Mouse (Mus musculus) T-helper 2 cell (primary cell): ENCODE results near the gene Ahnak.

Source experiments
- in situ Hi-C: fragments of 300-600 bp; cut with MboI, MseI; formaldehyde crosslinking; loops from one replicate; pipeline ENCODE4 v1.15.1; 2025; ENCODE audit warnings: high pct_unique_total_duplicates

Gene Ahnak

DNA sequence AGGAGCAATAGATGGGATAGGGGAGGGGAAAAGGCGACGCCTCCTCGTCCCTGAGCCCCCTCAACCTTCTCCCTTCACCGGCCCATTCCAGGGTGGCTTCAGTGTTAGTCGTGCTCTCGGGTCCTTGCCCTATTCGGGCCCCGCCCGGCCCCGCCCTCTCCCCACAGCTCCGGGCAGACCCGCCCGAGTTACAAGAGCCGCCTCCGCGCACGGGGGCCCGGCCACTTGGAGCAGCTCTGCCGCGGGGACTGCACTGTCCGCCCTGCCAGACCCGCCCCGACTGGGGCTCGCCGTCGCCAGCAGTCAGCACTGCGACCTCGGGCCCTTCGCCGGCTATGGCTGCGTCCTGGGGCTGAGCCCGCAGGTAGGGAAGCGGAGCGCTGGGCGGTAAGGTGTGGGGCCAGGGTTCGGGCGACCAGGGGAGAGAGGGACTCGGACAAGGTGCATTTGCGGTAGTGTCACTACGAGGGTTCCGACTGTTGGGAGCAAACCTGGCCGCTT, at the start of gene Ahnak:
Ahnak (plus strand) TSS at position 219 of the 501 bp plus-strand sequence.
- in situ Hi-C loops = loop anchor here (10.0 kb wide), 1 partner anchor 96 kb away; the partner anchor contains the start of gene Scgb1a1

DNA sequence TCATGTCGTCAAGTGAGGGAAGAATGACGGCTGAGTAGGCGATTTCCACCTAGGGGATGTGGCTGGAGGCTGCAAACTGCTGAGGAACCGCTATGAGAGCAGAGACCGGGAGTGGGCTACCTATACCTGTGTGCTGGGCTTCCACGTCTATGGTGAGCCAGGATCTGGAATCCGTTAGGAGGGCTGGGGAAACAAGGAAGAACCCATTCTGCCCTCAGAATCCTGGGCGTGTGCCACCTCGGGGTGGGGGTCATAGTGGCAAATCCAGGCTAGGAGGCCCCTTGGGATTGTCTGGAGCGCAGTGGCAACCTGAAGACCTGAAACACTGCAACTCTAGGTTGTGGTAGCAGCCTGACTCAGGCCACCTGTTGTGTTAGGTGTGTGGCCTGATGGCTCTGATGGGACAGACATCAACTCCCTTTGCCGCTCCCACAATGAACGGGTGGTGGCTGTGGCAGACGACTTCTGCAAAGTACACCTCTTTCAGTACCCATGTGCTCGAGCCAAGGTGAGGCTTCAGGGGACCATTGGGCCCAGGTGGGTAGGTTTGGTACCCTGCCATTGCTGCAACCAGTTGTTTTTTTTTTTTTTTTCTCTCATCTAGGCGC, 48.5 kb upstream of the Ahnak start:
- in situ Hi-C loops = loop anchor here (5.0 kb wide), 1 partner anchor 43 kb away; the partner anchor contains the start of gene Ganab

DNA sequence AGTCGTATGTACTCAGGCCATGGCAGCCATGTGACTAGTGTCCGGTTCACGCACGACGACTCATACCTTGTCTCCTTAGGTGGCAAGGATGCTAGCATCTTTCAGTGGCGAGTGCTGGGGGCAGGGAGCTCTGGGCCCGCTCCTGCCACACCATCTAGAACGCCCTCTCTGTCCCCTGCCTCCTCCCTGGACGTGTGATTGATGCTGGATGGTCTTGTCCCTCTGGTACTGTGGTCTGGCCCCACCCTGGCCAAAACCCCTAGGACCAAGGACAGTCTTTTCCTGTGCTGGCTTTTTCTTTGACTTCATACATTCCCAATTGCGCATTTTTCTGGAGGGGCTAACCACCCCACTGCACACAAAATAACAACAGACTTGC, 48.0 kb upstream of the Ahnak start:
- in situ Hi-C loops = loop anchor here (5.0 kb wide), 1 partner anchor 44 kb away; the partner anchor contains the start of gene Ganab

DNA sequence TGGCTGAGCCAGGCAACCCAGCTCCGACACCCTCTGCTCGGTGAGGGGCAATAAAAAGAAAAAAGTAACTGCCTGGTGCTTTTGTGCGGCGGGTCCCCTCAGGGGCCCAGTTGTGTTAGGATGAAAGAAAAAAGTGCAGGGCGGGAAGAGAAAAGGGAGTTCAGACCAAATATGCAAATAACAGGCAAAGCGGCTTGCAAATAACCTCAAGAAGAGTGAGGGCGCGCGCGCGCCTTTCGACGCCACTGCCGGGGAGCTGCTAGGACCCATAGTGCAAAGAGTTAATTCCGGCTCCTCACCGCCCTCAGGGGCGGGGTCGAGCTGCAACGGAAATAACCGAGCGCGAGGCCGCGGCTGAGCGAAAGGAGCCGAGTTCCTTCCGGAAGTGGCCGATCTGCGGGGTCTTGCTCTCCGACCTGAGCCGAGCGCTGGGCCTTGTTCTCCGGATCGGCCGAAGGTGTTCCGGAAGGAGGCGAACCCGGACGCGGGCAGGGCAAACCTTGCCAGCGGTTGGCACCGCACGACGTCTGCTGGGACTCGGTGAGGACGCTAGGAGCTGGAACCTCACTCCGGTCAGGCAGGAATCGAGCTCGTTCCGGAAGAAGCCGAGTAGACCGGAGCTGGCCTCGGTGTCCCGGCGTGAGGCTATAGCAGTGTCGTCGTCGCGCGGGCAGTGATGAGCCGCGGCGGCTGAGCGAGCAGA, 47.4 kb upstream of the Ahnak start, which contains the start of gene Mta2:
Mta2 (plus strand) TSS at position 361 of the 703 bp plus-strand sequence.
- in situ Hi-C loops = loop anchor here (5.0 kb wide), 1 partner anchor 44 kb away; the partner anchor contains the start of gene Ganab

DNA sequence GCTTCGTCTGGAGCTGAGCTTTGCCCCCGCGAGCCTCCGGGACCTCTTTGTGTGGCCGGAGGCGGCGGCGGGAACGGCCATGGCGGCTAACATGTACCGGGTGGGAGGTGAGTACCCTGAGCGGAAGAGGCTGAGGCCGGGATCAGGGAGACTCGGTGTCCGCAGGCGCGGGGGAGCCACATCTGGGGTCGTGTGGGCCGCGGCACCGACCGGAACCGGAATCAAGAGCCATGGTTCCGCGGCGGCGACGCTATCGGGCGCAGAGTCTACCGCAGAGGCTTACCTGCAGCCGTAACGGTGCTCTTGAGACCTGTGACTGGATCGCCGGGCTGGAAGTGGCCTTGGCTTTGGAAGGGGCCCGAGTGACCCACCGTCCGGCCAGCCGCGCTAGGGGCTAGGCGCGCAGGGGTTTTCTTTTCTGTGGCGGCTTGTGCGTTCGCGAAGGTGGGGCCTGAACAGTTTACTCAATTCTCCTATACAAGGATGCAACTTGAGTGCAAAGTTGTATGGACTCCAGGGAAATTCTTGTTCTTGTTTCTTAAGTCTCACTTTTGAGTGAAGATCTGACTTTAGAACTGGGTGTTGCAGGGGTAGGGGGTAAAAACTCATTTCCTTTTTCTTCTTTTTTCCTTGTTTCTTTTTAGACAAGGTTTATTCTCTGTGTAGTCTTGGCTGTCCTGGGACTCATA, 46.7 kb upstream of the Ahnak start:
- in situ Hi-C loops = loop anchor here (5.0 kb wide), 1 partner anchor 45 kb away; the partner anchor contains the start of gene Ganab

DNA sequence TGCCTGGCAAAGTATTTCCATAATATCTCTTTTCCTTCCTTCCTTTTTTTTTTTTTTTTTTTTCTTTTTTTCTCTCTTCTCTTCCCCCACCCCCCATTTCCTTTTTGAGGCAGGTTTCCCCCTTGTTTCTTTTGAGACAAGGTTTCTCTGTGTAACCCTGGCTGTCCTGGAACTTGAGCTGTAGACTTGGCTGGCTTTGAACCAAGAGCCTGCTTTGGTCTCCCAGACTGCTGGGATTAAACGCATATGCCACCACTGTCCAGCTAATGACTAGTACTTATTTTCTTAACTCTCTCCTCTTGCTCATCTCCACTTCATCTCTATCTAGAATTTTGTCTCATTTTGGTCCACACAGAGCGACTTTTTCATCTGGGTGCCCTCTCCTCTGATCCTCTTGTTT, 46.0 kb upstream of the Ahnak start:
- in situ Hi-C loops = loop anchor here (5.0 kb wide), 1 partner anchor 46 kb away; the partner anchor contains the start of gene Ganab

DNA sequence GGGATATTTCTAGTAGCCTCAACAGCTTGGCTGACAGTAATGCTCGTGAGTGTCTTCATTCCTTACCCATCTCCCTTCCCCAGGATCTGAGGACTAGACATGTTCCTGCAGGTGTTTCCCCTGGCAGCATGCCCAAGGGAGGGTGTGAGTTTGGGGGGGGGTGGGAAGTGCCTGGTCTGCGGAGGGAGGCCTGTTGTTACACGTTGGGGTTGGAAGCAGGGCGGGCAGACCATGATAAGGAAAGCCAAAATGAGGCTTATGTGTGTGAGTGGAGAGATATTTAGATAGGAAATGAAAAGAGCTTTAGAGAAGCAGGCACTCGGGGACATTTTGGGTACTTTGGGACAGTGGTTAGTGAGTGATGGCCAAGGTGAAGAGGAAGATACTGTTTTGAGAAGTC, 45.0 kb upstream of the Ahnak start:
- in situ Hi-C loops = loop anchor here (5.0 kb wide), 1 partner anchor 47 kb away; the partner anchor contains the start of gene Ganab

DNA sequence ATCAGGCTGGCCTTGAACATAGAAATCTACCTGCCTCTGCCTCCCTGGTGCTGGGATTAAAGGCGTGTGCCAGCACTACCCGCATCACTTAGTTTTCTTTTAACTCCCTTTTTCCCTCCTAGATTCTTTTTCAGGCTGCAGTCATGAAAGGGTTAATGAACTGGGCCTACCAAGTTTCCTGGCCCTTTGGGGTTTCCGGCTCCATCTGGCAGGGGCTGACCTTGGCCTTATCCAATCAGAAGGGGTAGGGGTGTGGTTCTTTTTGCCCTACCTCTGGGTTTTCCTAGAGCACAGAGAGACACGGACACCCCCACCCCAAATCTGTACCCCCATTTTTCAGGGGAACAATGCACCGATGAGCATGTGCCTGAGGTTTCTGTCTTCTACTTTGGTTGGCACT, 44.3 kb upstream of the Ahnak start:
- in situ Hi-C loops = loop anchor here (5.0 kb wide), 1 partner anchor 47 kb away; the partner anchor contains the start of gene Ganab

DNA sequence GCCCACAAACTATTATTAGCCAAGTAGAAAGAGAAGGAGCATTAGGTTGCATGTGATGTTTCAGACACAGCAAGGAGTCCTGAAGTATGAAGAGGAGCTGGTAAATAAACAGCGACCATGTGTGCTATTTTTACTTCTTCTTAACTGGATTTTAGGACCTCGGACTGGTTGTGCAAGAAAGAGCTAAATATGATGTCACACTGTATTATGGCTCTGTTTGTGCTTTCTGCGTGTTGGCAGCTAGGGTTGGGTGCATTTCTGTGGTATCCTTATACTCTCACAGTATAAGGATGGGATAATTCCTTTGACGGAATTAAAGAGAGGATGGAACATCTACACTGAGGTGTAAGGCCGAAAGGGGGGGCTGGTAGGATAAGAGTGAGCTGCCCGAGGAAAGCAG, 43.8 kb upstream of the Ahnak start:
- in situ Hi-C loops = no loop called here

DNA sequence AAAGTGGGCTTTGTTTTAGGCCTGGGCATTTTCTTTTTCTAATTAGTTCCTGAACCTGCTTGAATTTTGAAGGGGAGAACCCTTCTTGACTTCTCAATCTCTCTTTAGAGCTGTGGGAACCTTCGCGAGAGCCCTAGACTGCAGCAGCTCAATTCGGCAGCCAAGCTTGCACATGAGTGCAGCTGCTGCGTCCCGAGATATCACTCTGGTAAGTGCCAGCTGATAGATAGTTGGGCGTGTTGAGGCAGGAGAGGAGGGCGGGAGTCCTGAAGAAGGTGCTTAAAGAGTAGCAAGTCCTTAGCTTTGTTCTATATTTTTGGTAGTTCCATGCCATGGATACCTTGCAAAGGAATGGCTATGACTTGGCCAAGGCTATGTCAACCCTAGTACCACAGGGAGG, 42.2 kb upstream of the Ahnak start:
- in situ Hi-C loops = no loop called here

DNA sequence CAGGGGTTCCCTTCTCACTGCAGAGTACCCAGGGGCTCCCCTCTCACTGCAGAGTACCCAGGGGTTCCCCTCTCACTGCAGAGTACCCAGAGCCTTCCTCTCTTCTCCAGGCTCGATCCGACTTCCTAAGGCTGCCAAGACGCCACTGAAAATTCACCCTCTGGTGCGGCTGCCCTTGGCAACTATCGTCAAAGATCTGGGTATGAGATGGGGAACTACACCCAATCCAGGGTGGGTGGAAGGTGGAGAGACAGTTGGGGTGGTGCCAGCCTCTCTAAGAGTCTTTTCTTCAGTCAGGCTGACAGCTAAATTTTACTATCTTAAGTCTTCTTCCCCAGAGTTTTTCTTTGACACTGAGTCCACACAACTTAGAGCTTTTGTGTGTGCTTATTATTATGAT, 38.9 kb upstream of the Ahnak start:
- in situ Hi-C loops = no loop called here

DNA sequence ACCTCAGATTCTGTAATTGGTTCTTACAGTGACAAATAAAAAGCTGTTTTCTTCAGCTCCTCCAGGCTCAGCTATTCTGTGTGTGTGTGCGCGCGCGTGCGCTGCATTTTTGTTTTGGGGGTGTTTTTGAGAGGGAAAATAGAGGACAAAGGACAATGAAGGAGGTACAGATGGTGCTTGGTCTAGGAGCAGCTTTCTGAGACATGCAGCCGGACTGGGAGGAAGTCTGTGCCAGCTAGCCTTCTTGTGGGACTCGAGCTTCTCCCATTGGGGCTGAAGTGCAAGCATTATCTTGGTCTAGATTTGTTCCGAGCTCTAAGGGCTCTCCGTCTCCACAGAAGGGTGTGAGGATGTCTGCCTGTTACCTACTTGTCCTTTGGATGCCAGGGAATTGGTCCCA, 36.8 kb upstream of the Ahnak start:
- in situ Hi-C loops = no loop called here

DNA sequence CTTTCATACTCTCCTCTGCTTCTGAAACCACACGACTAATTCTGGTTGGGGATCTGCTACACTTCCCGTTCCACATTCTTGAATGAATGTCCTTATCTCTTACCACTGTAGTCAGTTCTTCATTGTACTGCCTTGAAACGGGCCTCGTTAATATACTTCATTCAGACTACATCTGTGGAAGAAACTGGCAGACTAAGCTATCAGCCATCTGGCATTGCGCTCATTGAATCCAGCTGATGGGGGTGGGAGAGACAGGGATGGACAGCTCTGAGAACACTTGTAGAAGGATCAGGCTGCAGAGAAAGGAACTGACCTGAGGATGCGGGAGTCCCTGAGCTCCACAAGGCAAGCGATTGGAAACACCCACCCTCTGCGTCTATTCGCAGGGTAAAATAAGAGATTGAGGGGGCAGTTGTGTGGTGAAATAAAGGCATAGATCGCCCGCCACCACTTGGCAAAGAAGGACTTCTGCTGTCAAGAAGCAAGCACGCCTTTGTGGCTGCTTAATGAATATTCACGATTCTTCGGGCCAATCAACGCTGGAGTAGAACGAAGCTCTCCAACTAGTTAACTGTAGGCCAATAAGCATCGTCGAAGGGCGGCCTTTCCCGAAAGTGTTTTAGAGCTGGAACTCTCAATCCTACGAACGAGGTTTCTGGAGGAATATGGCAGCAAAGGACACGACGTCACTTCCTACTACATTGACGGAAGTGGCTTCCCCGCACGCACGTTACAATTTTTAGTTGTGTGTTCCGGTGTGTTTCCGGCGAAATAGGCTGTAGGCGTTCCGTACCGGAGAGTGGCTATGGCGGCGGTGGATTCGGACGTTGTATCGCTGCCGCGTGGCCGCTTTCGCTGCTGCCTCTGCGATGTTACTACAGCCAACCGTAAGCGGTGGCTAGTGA, 35.7 kb upstream of the Ahnak start, which contains the start of gene Tut1:
Tut1 (plus strand) TSS at position 713 of the 905 bp plus-strand sequence.
- in situ Hi-C loops = no loop called here

DNA sequence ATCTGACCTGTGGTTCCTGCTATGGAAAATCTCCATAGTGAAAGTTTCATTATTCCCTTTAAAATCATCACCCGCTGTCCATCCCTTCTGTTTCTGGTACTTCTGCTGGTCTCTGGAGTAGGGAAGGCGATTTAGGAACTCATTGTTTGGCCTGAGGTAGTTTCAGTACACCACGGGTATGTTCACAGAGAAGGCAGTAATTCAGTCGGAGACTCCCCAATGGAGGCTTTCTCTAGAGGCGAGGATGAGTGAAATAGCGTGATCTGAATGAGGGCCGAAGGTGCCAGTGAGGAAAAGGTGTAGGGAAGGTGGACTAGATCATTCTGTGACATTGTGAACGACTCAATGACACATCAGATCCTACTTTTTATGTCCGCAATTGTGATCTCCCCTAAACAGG, 34.9 kb upstream of the Ahnak start:
- in situ Hi-C loops = no loop called here

DNA sequence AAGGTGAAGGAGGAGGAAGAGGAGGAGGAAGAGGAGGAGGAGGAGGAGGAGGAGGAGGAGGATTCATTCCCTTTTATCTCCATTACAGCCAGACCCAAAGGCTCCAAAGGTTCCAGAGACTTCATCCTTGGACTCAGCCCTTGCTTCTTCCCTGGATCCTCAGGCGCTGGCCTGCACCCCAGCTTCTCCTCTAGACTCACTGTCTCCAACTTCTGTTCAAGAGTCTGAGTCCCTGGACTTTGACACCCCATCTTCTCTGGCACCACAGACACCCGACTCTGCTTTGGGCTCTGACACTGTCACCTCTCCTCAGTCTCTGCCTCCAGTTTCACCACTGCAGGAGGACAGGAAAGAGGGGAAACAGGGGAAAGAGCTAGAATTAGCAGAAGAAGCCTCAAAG, 26.8 kb upstream of the Ahnak start:
- in situ Hi-C loops = loop anchor here (5.0 kb wide), 1 partner anchor 50 kb away; no protein-coding TSS in a partner anchor

DNA sequence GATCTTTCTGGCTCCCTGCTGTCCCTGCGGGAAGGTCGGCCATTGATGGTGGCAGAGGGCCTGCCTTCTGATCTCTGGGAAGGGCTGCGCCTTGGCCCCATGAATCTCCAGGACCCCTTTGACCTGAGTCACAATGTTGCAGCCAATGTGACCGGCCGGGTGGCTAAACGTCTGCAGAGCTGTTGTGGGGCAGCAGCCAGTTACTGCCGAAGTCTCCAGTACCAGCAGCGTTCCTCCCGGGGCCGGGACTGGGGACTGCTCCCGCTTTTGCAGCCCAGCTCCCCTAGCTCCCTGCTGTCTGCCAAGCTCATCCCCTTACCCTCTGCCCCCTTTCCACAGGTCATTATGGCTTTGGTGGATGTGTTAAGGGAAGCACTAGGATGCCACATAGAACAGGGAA, 24.0 kb upstream of the Ahnak start:
- in situ Hi-C loops = no loop called here

DNA sequence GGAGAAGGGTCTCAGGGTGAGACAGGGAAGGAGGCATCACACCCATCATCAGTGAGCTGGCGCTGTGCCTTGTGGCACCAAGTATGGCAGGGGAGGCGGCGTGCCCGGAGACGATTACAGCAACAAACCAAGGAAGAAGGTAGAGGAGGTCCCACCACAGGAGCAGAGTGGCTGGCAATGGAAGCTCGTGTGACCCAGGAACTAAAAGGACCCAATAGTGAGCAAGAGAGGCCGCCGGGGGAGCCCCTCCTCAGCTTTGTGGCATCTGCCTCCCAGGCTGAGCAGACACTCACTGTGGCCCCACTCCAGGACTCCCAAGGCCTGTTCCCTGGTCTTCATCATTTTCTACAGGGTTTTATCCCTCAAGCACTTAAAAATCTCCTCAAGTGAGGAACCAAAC, 23.3 kb upstream of the Ahnak start:
- in situ Hi-C loops = no loop called here

DNA sequence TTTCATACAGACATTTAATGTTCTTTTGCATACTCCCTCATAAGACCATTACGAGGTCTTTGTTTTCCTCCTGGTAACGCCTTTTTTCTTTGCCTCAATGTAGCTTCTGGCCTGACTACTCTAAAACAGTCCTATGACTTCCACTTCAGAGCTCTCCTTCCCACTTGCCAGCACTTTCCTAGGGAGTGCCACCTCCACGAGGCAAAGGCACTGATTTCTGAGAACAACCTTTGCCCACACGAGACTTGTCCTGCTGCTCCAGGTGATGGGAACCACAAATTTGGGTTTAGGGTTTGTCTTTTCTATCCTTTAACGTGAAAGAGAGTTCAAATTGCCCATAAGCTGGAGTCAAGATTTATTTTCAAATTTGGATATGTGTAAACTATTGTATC, 22.9 kb upstream of the Ahnak start:
- in situ Hi-C loops = no loop called here

DNA sequence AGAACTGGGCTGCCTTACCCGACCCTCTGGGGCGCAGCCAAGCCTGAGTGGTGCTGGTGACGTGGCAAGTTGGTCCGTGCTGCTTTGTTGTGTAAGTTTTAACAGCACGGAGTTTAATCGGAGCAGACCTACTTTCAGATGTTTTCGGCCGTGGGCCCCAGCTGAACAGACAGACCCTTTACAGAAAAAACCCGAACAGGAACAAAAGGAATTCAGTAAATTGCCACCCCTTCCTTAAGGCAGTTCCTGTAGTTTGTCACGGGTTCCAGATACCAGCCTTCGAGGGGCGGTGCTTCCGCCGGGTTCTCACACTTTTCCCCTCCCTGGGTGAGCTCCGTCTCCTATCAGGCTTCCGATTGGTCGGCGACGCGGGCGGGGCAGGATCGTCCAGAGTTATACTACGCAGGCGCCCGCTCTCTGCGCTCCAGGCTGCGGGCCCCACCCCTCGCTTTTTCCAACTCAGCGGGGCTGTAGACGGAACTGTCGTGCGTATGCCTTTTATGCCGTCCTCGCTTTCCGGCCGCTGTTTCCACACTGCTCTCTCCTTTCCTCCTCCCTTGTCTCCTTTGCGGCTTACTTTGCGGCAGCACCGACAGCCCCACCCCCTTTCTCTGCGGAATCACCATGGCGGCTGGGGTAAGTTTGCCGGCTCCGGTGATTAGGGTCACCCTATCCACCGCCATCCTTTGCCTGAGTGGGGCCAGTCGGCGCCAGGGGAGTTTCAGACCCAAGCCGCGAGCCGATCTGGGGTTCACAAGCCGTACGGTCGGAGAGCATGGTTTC, 22.3 kb upstream of the Ahnak start, which contains the start of gene Eef1g:
Eef1g (plus strand) TSS at position 452 of the 783 bp plus-strand sequence.
- in situ Hi-C loops = no loop called here

DNA sequence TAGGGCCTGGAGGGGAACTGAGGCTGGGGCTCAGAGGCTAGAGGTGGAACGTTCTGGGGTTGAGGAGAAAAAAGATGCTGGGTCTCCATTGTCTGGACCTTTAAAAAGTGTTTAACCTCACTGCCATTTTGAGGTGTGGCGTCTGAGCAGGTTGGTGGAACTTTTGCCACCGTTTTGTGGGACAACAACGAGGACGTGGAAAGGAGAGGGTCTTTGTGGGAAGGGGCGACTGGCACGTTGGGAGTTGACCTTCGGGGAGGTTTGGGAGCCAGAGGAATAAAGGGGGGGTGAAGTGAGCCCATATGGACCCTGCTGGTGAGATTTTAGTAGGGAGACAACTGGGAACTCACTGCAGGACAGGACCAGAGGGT, 21.7 kb upstream of the Ahnak start:
- in situ Hi-C loops = no loop called here
